Mouse (Mus musculus) cerebellum, adult 8-10 months (tissue): Measurements from ENCODE around the gene Anks1b.
A peak's percentile ranks its signal among the peaks of the same experiment; 100 is the strongest.

Experiments
- DNase-seq: peaks from one replicate; pipeline ENCODE4 v3.0.0; 2022

The Anks1b gene

DNA sequence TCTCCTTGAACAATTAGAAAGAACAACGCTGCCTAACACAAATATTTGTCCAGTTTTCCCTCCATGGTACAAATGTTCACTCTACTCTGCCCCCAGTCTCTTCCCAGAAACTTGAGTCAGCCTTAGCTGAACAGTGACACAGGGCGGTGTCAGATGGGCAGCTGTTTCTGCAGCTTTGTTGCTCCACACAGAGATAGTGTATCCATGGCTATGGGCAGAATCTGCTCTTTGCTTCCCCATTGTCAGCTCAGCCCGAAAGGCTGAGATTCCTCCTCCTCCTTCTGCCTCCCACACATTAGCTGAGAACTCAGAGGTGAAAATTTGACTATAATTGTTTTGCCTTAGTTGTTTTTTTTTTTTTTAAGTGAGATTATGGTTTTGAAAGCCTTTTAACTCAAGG lies 1024.6 kb downstream of the Anks1b start:
- DNase-seq: no peak

DNA sequence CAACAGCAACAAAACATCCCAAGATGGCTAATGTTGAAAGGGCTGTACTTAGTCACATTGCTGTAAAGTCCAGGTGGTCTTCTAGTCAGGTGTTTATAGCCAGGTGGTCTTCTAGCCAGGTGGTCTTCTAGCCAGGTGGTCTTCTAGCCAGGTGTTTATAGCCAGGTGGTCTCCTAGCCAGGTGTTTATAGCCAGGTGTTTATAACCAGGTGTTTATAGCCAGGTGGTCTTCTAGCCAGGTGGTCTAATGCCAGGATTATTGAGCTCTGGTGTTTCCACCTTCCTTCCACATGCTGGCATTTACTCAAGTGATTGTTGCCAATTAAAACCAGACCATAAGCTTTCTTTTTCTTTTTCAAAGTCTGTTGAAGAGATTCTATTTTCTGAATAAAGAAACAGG lies 1030.9 kb downstream of the Anks1b start:
- no peak for DNase-seq

DNA sequence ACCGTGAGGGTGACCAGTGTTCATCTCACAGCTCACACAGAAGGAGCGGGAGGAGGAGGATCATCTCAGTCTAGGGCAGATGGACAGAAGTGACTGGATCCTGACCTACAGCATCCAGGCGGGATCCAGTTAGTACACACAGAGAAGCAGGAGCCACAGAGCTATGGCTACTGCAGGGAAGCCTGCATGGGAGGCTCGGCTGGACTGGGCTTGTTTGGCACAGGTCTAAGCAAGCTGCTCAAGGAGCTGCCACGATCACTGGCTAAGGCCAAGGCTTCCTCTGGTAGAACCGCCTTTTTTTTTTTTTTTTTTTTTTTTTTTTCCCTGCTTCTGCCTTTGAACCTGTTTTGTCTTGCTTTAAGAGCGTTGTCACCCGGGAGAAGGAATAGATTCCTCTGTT lies 1034.1 kb downstream of the Anks1b start:
- DNase-seq: no peak

DNA sequence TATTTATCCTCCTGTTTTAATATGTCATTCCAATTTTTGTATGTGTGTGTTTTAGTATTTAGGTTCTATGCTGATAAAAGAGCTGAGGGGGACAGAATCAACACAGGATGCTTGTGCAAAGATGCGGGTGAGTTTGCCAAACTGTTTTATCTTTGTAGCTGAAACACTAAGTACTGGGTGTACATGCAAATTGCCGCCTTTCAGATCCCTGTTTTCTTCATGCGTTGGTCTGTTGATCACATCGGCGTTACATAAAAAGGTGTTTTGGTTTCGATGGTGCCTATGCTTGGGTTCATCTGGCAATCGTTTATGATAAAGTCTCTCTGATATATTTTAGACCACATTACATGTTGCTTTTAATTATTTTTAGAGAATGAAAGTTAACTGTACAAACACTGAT lies 1050.2 kb downstream of the Anks1b start:
- no peak for DNase-seq

DNA sequence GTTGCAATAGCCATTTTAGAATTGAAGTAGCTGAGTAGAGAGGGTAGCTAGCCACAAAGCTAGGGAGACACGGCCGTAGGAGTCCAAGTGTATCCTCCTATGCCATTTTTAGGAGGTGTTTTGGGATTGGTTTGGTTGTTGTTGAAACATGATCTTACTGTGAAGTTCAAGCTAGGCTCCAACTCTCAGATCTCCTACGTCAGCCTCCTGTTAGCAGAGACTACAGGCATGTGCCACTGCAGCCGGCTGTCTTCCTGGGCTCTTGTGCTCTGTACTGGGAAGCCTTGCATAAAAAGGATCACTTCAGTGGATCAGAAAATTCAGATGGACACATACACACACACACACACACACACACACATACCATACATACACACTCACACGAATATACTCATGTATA lies 1059.8 kb downstream of the Anks1b start:
- DNase-seq: no peak

DNA sequence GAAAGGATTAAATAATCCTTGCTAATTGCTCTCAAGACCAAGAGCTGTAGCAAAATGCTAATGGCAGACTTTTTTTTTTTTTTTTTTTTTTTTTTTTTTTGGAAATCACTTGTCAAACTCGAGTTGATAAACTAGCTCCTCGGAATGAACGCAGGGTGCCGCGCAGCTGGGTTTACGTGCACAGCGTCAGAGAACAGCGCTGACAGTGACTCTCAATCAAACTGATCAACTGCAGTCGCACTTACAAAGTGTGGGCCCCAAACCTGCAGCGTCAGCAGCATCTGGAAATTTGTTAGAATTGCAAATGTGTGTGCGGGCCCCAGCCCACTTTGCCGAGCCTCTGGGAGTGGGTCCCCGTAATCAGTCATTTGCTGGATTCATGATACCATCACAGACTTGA lies 1061.4 kb downstream of the Anks1b start:
- DNase-seq: no peak

DNA sequence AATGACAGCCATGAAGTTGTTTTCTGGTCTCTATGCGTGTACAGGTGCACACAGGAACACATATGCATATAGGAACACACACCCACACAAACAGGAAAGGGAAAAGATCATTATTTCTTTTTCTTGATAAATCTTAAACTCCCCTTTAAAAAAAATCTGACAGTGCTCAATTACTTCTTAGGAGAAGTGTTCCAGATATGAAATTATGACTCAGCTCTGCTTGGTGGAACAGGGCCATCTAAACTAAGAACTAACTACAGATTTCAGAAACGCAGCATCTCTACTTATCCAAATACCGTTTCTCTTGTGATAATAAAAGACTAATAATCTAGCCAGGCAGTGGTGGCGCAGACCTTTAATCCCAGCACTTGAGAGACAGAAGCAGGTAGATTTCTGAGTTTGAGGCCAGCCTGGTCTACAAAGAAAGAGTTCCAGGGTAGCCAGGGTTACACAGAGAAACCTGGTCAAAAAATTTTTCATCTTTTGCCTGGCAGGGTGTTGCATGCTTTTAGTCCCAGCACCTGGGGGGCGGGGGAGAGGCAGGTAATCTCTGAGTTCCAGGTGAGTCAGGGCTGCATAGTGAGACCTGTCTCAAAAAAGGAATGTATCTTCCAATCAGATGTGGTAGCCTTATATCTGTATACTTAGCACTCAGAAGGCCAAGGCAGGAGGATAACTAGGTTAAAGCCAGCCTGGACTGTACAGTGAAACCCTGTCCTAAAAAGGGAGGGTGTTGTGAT lies 1064.6 kb downstream of the Anks1b start:
- DNase-seq: no peak

DNA sequence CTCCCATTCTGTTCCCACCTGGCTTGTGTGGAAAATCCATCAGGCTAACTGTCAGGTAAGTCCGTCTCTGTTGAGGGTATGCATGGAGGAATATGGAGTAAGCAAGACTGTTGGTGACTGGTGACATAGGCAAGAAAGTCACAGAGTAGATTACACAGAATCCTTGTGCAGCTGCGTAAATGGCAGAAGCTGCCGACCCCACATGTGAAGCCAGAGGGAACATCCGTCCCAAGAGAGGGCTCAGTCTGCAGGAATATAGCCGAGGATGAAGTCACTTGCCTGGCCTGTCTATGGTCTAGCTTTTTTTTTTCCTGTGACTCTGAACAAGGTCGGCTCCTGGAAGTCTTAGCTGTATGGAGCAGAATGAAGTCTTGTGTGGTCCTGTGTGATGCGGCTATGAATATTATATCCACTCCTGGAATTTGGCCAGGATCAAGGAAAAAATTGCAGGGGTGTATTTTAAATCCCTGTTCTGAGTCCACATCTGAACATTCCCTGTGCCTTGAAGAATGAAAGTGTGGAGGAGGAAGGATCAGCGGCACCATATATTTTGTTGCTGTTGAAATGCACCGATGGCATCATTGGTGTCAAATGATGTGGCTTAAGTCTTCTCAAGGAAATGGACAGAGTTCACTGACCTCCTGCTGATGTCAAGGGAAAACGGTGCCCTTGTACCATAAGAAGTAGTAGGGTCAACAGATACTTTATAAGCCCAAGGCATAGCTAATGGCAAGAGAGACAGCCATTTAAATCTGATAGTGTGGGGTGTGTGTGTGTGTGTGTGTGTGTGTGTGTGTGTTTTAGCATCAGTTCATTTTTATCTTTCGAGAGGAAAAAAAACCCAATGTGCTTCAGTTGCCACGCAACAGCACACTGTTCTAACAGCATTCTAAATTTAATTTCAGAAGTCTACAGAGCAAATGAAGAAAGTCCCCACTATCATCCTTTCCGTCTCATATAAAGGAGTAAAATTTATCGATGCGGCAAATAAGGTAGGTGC lies 1067.5 kb downstream of the Anks1b start:
- DNase-seq: no peak

DNA sequence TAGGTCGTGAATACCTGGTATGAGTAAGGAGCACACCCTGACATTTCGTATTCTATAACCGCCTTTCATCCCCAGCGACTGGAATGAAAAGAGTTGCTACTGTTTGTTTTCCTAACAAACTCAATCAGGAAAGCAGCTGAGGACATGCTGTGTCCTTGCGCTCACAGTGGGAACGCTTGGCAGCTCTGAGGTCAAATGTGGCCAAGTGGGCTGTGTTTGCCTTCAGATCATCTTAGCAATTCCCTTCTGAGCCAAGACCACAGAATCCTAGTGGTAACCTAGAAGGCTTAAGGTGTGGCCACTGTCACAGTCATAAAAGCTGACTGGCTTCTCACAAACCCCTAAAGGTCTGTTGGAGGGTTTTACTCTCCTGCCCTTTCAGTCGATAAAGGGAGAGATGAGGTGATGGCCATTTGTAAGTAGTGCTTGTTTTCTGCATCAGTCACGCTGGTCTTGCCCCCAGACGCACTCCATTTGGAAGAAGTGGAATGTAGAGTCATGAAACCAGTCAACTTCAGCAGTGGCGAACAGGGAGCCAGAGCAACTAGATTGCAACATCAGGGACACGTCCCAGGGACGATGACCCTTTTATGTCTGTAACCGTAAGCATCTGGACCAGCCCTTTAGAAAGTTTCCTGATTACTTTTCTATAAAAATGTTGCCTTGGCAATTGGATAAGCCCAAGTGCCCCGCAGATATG lies 1068.8 kb downstream of the Anks1b start:
- DNase-seq: peak; percentile 43

DNA sequence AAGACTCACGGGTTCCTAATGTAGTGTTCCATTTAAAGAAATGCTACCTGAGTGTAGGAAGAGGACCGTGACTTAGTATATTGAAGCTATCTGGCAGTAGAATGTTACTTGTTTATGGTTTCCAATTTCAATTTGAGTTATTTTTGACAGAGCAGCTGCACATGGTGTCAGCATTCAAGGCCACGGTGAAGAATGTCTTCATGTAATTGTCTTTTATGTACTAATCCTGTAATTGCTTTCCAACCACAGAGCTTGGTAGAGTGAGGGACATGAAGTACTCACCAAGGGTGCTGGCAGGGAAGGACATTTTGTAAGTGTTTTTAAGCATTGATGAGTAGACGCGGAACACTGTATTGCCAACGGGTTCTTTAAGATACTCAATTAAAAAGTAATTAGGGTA lies 1073.7 kb downstream of the Anks1b start:
- no peak for DNase-seq

DNA sequence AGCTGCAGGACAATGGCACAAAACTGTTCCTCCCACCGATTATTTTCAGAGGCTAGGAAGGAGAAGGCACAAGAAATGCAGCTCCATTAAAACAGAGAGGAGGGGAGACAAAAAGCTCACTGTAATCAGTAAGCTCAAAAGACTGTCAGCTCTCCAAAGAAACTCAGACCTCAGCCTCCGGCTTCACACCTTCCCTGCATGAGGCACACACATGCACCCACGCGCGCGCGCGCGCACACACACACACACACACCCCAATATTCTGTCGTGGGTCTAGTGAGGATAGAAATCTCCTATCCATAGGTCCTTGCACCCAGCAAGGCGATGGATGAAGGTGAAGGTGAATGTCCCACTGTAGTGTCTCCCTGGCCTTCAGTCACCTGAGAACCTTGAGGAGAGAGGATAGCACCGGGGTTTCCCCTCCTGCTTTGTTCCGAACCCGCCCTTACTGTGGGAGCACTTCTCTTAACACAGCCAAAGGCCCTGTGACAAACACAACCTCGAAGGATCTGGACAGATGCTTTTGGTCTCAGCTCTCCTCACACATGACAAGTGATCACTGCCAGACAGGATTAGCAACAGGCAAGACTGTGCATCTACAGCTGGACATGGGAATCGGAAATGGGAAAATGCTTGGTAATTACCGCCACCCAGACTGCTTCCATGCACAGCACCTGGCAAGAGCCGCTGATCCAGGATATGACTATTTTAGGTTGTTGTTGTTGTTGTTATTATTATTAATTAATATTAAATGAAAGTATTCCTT lies 1074.5 kb downstream of the Anks1b start:
- no peak for DNase-seq

DNA sequence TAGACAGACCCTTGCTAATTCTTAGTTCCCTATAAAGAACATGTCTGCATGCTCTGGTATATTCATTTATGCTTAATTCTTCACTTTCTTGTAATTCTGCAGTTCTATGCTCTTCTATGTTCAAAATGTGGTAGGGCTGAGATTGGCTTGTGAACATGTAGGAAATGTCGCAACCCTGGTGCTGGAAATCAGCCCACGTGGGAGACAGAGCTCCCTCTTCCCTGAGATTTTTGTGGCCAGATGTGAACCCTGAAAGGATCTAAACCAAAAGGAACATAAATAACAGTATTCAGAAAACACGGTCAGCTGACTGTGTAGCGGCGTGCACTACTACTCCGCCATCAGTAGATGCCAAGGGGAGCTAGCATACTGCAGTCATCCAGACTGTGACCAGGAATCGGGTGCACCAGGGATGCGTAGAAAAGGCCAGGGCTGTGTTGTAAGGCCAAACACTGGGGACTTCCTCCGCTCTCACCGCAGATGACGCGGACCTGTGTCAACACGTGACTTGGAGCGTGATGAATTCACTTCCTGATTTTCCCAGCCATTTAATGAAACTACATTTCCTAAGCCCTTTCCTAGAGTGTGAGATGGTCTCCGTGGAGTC lies 1079.9 kb downstream of the Anks1b start:
- DNase-seq: no peak

DNA sequence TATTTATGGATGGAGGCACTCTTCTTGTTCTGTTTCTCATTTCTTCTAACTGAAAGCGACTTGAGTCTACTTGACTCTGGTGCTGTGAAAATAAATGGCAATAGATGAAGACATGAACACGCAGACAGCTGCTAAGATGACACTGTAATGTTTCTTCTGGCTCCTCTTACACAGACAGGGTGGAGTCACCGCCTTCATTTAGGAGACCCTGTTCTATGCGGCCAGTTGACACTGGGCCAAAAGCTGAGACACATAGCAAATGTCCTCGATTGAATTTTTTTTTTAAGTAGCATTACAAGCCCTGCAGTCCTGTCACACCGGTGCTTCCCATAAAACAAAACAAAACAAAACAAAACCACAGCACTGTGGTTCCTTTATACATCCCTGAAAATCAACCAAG lies 1080.5 kb downstream of the Anks1b start:
- DNase-seq: no peak

DNA sequence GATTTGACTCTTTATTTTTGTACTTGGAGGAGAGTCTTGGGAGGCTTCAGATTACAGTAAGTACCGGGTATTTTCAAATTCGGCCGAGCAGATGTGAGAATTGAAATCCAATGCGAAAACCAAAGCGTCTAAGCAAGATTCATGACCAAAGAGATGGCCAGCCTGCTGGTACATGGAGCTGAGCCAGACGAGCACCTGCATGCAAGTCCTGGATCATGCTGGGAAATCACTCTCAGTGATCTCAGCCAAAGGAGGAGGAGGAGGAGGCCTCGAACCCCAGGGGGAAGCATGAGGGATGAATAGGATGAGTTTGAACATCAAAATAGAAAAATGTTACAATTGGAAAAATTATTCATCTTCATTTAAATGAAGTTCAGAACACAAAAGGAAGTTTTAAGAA lies 1087.1 kb downstream of the Anks1b start:
- peak; percentile 47 for DNase-seq

DNA sequence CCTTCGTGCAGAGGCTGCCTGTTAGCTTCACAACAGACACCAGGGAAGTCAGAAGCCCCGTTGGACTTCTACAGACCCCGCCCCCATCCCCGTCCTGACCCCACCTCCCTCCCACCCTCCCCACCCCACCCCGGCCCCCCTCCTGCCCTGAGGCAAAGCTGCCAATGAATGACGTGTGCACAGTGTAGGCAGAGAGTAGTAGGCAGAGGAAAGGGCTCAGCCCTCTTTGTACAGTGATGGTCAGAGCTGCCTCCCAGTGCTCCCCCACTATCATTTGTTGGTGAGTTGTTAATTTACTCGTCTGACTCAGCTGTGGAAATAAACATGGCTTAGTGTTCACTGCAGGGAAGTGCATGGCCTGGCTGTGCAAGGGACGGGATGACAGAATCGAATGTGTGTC lies 1091.2 kb downstream of the Anks1b start:
- DNase-seq: no peak

DNA sequence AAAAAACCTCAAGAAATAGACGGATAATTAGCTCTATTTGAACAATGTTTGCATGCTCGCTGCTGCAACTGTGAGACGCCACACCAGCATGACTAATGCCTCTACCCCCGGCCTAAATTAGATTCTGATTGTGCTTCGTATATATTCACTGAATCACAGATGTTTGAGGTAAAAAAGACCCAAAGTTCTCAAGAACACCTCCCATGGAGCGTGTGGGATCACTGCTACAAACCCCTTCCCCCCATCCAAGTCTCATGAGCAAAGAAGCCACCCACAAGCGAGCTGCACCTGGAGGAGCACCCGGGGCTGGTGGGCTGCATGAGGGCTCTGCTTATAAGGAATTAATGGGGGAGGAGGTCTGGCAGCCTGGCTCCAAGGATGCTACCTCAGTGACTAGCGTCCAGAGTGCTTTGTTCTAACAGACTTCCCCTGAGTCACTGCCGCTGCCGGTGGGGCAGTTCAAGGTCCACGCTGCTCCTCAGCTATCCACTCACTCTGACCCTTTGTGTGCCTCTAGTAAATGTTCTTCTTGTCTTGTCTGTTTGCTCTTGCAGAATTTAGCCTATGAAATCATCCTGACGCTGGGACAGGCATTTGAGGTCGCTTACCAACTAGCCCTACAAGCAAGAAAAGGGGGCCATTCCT lies 1092.5 kb downstream of the Anks1b start:
- no peak for DNase-seq

DNA sequence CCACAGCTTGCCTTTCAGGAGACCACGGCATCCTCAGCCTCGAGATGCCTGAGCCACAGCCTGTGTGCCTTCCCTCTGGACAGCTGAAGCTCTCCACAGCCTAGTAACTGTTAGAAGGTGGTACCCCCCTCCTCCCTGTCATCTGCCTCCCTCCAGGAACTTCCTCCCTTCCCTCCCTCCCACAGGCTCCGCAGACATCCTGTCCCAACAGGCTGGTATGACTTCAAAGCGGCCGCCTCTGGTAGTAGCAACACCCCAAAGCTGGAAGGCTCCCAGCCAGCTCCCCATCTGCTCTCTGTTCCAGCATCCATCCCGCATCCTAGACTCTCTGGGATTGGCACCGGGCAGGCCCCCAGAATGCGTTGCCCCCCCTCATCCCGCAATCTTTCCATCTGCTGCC lies 1093.5 kb downstream of the Anks1b start:
- DNase-seq: peak; percentile 64

DNA sequence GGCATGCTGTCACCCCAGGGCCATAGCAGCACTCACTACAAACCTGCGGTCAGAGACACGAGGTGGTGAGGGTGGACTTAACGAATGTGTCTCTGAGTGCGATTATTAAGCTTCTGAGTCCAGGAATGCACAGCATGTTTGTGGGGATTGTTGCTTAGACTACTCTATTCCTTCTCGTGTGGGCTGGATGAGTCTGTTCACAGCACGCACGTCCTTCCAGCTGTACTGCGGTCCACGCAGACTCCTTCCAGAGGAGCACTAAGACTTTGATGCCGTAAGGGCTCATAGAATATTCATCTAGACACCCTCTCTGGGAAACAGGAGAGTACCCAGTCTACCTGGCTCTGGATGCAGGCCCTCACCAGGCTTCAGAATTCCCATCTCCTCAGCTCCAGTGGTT lies 1094.9 kb downstream of the Anks1b start:
- DNase-seq: no peak

DNA sequence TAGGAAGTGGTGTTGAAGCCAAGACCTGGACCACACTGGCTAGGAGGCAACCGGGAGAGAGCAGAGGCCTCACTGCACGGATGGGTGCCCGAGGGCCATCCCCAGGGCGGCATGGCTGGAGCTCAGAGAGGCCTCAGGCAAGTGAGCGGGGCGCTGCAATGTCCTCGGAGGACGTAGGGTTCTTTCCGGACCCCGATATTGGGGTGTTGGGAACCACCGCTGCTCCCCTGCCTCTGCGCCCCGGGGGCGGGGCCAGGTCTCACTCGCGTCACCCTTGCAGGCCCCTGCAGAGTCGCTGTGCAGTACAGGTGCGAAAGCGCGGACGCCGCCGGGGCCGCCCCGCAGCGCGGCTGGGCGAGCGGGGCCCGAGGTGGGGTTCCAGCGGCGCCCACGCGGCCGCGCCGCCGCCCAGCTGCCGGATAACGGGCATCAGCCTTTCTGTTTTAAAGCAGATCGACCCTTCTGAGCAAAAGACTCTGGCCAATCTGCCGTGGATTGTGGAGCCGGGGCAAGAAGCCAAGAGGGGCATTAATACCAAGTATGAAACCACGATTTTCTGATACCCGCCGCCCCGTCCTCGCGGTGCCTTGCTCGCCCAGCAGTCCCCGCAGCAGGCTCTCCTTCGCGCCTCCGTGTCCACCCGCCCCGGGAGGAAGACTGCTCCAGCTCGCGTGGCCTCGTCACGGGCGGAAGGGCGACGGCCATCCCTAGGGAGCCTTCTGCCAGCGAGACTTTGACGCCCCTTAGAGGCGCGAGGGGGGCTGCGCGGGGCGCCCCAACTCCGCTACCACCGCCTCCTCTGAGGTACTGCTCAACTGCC lies 1096.3 kb downstream of the Anks1b start:
- DNase-seq: peak; percentile 33

DNA sequence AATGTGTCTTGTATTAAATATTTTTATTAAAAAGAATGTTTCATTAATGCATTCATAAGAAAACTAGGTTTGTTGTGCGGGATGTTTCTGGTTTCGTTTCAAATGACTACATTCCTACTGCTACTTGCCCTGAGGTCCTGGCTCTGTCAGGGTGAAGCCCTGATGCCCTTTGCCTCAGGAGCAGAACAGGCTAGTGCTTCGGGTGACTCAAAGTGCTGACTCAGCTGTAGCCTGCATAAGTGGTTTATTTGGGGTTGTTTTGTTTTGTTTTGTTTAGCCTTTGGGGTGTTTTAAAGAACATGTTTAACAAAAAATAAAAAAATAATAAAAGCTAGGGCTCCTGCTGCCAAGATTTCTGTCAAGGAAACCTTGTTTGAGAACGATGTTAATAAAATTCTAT lies 1097.3 kb downstream of the Anks1b start:
- DNase-seq: no peak

DNA sequence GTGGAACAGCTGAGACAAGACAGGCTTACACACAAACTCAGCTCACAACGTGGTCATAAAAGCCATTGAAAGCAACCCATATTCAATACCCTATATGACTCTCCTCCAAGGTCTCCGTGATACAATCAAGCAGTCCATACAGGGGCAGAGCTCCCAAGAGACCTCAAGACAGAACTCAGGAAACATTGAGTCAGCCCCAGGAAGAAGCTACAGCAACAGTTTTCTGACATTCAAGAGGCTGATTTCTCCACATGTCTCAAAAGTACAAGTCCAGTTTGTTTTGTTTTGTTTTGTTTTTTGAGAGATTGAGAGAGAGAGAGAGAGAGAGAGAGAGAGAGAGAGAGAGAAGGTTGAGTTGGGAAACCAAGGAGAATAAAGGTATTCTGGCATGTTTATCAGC lies 1100.8 kb downstream of the Anks1b start:
- no peak for DNase-seq
